Mouse (Mus musculus): ENCODE results near the gene Slx4ip. TPM values are rescaled to one million over a fixed set of nuclear protein-coding genes. Genes with fewer than 3 reads are reported as not detected.

The Slx4ip gene
- polyA plus RNA-seq, 1 experiment = 0.11 TPM

- peaks cover 40% of the 10 kb centered on the region for H3K4me1 ChIP-seq
- H3K9me3 ChIP-seq = no peaks in the 10 kb centered on the region
- no peaks in the 10 kb centered on the region for H3K36me3 ChIP-seq (replicated peaks; ENCODE audit: low read length)
- TF ChIP-seq GATA1 (IDR thresholded peaks at IDR 0.05; ENCODE audit: borderline replicate concordance, low read length) = no peak
- no peak for TF ChIP-seq FLI1 (IDR thresholded peaks at IDR 0.05; ENCODE audit: low read length)
- H3K27me3 ChIP-seq (replicated peaks) = no peaks in the 10 kb centered on the region
- no peak overlapping the region for H3K4me3 ChIP-seq (replicated peaks)
Observed at GRCm38 (mm10) chr2:137014423-137014822, 123.4 kb downstream of the Slx4ip start.

- no peaks in the 10 kb centered on the region for H3K9me3 ChIP-seq
- no peaks in the 10 kb centered on the region for H3K27me3 ChIP-seq (replicated peaks)
- TF ChIP-seq GATA1 (IDR thresholded peaks at IDR 0.05; ENCODE audit: borderline replicate concordance, low read length) (no peak), FLI1 (IDR thresholded peaks at IDR 0.05; ENCODE audit: low read length) (no peak)
- H3K36me3 ChIP-seq (replicated peaks; ENCODE audit: low read length) = peaks cover 34% of the 10 kb centered on the region
- H3K4me1 ChIP-seq = no peaks in the 10 kb centered on the region
- H3K4me3 ChIP-seq (replicated peaks) = no peak overlapping the region
Observed at GRCm38 (mm10) chr2:137044122-137044521, 153.1 kb downstream of the Slx4ip start.

- H3K4me3 ChIP-seq (replicated peaks) = no peak overlapping the region
- no peaks in the 10 kb centered on the region for H3K27me3 ChIP-seq (replicated peaks)
- H3K4me1 ChIP-seq = no peaks in the 10 kb centered on the region
- H3K36me3 ChIP-seq (replicated peaks; ENCODE audit: low read length) = peaks cover 27% of the 10 kb centered on the region
- no peaks in the 10 kb centered on the region for H3K9me3 ChIP-seq
- TF ChIP-seq GATA1 (IDR thresholded peaks at IDR 0.05; ENCODE audit: borderline replicate concordance, low read length) = no peak
- no peak for TF ChIP-seq FLI1 (IDR thresholded peaks at IDR 0.05; ENCODE audit: low read length)
Observed at GRCm38 (mm10) chr2:137049367-137049766, 158.3 kb downstream of the Slx4ip start.

- H3K4me1 ChIP-seq = no peaks in the 10 kb centered on the region
- H3K4me3 ChIP-seq (replicated peaks) = no peak overlapping the region
- H3K27me3 ChIP-seq (replicated peaks) = no peaks in the 10 kb centered on the region
- no peaks in the 10 kb centered on the region for H3K9me3 ChIP-seq
- TF ChIP-seq GATA1 (IDR thresholded peaks at IDR 0.05; ENCODE audit: borderline replicate concordance, low read length) (no peak), FLI1 (IDR thresholded peaks at IDR 0.05; ENCODE audit: low read length) (no peak)
- peaks cover 27% of the 10 kb centered on the region for H3K36me3 ChIP-seq (replicated peaks; ENCODE audit: low read length)
Observed at GRCm38 (mm10) chr2:137049906-137050305, 158.9 kb downstream of the Slx4ip start.

GRCm38 (mm10) chr2:137063829-137064228 is 172.8 kb downstream of the Slx4ip start:
- no peak overlapping the region for H3K4me3 ChIP-seq (replicated peaks)
- H3K36me3 ChIP-seq (replicated peaks; ENCODE audit: low read length) = peaks cover 27% of the 10 kb centered on the region
- peaks cover 4% of the 10 kb centered on the region; the same call in 1 of the 2 replicates for H3K4me1 ChIP-seq
- H3K27me3 ChIP-seq (replicated peaks) = no peaks in the 10 kb centered on the region
- TF ChIP-seq FLI1 (IDR thresholded peaks at IDR 0.05; ENCODE audit: low read length) (no peak), GATA1 (IDR thresholded peaks at IDR 0.05; ENCODE audit: borderline replicate concordance, low read length) (no peak)
- H3K9me3 ChIP-seq = no peaks in the 10 kb centered on the region

GRCm38 (mm10) chr2:137064513-137064912 is 173.5 kb downstream of the Slx4ip start:
- Histone ChIP-seq H3K4me1 (no peaks in the 10 kb centered on the region), H3K27me3 (replicated peaks) (no peaks in the 10 kb centered on the region), H3K4me3 (replicated peaks) (no peak overlapping the region), H3K36me3 (replicated peaks; ENCODE audit: low read length) (peaks cover 23% of the 10 kb centered on the region), H3K9me3 (no peaks in the 10 kb centered on the region)
- TF ChIP-seq GATA1 (IDR thresholded peaks at IDR 0.05; ENCODE audit: borderline replicate concordance, low read length) = no peak
- no peak for TF ChIP-seq FLI1 (IDR thresholded peaks at IDR 0.05; ENCODE audit: low read length)

GRCm38 (mm10) chr2:137067479-137068110 is 176.6 kb downstream of the Slx4ip start:
- TF ChIP-seq GATA1 (IDR thresholded peaks at IDR 0.05; ENCODE audit: borderline replicate concordance, low read length) = no peak
- TF ChIP-seq FLI1 (IDR thresholded peaks at IDR 0.05; ENCODE audit: low read length) = no peak
- Histone ChIP-seq H3K9me3 (no peaks in the 10 kb centered on the region), H3K4me1 (no peaks in the 10 kb centered on the region), H3K36me3 (replicated peaks; ENCODE audit: low read length) (peaks cover 23% of the 10 kb centered on the region), H3K27me3 (replicated peaks) (no peaks in the 10 kb centered on the region), H3K4me3 (replicated peaks) (no peak overlapping the region)

- H3K9me3 ChIP-seq = no peaks in the 10 kb centered on the region
- no peak overlapping the region for H3K4me3 ChIP-seq (replicated peaks)
- no peak for TF ChIP-seq FLI1 (IDR thresholded peaks at IDR 0.05; ENCODE audit: low read length)
- no peak for TF ChIP-seq GATA1 (IDR thresholded peaks at IDR 0.05; ENCODE audit: borderline replicate concordance, low read length)
- no peaks in the 10 kb centered on the region for H3K4me1 ChIP-seq
- H3K36me3 ChIP-seq (replicated peaks; ENCODE audit: low read length) = peaks cover 3% of the 10 kb centered on the region
- no peaks in the 10 kb centered on the region for H3K27me3 ChIP-seq (replicated peaks)
Observed at GRCm38 (mm10) chr2:137073473-137074312, 182.7 kb downstream of the Slx4ip start.

- no peaks in the 10 kb centered on the region for H3K4me1 ChIP-seq
- no peaks in the 10 kb centered on the region for H3K36me3 ChIP-seq (replicated peaks; ENCODE audit: low read length)
- TF ChIP-seq FLI1 (IDR thresholded peaks at IDR 0.05; ENCODE audit: low read length) = no peak
- TF ChIP-seq GATA1 (IDR thresholded peaks at IDR 0.05; ENCODE audit: borderline replicate concordance, low read length) = no peak
- no peaks in the 10 kb centered on the region for H3K27me3 ChIP-seq (replicated peaks)
- H3K4me3 ChIP-seq (replicated peaks) = no peak overlapping the region
- no peaks in the 10 kb centered on the region for H3K9me3 ChIP-seq
Observed at GRCm38 (mm10) chr2:137074313-137074620, 183.2 kb downstream of the Slx4ip start.

- Histone ChIP-seq H3K27me3 (replicated peaks) (no peaks in the 10 kb centered on the region), H3K9me3 (peaks cover 4% of the 10 kb centered on the region; the same call in 1 of the 2 replicates), H3K36me3 (replicated peaks; ENCODE audit: low read length) (no peaks in the 10 kb centered on the region), H3K4me1 (no peaks in the 10 kb centered on the region), H3K4me3 (replicated peaks) (no peak overlapping the region)
- no peak for TF ChIP-seq GATA1 (IDR thresholded peaks at IDR 0.05; ENCODE audit: borderline replicate concordance, low read length)
- TF ChIP-seq FLI1 (IDR thresholded peaks at IDR 0.05; ENCODE audit: low read length) = no peak
Observed at GRCm38 (mm10) chr2:137078771-137079170, 187.8 kb downstream of the Slx4ip start.

All from megakaryocyte, embryonic 14.5 days (primary cell).